Comparison of ENCODE assay signal across 13 mouse cellular contexts in genomic region chr4:69823311-69823940, GRCm38 (mm10).
DNase-seq lines count a peak whose midpoint lies in the region; ATAC-seq and TF ChIP-seq lines count a peak whose summit lies in the region.
"Had no signal": no experiment of that assay in that cellular context is flagged by ENCODE, and none has a peak within 500 bp of the region (broad histone marks: within the 10 kb centered on the region; RNA-seq: fewer than 3 reads in every experiment).

No protein-coding gene starts in this region.

- H3K4me1 ChIP-seq in hindbrain, embryonic 10.5 days (replicated peaks): peaks cover 21% of the 10 kb centered on the region
- H3K4me1 ChIP-seq in hindbrain, postnatal 0 days (ENCODE audit: insufficient read depth, low read length): no peaks in the 10 kb centered on the region
- H3K4me1 ChIP-seq in kidney, embryonic 14.5 days (ENCODE audit: control insufficient read depth, insufficient read depth, low read length): no peaks in the 10 kb centered on the region
- peaks cover 15% of the 10 kb centered on the region for H3K4me1 ChIP-seq in midbrain, embryonic 14.5 days (ENCODE audit: control insufficient read depth, insufficient read depth, low read length)
- H3K4me1 ChIP-seq: stomach, embryonic 15.5 days had no signal

- no peak overlapping the region for H3K4me3 ChIP-seq in hindbrain, embryonic 10.5 days
- no peak overlapping the region for H3K4me3 ChIP-seq in hindbrain, postnatal 0 days (ENCODE audit: low read length)
- no peak overlapping the region for H3K4me3 ChIP-seq in kidney, embryonic 14.5 days (ENCODE audit: low read length)
- no peak overlapping the region for H3K4me3 ChIP-seq in midbrain, embryonic 14.5 days (replicated peaks; ENCODE audit: low read depth, low read length)
- H3K4me3 ChIP-seq: heart, adult 2 months; hindbrain, embryonic 15.5 days; stomach, embryonic 15.5 days had no signal

- peak; percentile 23 for DNase-seq in hindbrain, embryonic 10.5 days (ENCODE audit: low spot score)
- no peak for DNase-seq in hindbrain, postnatal 0 days (ENCODE audit: low spot score)
- peak; percentile 51 for DNase-seq in embryo, embryonic 11 days
- peak; percentile 20 for DNase-seq in midbrain, embryonic 14.5 days
- DNase-seq in cerebellum, adult 9-11 months: no peak
- DNase-seq in gastrocnemius, postnatal 14 days: no peak
- DNase-seq: heart, adult 2 months had no signal

- WGBS in hindbrain, embryonic 10.5 days: 5% methylated on average over 1 of the region's 1 CpGs
- 19% methylated on average over 1 of the region's 1 CpGs for WGBS in hindbrain, postnatal 0 days
- WGBS in kidney, embryonic 14.5 days: 4% methylated on average over 1 of the region's 1 CpGs
- 25% methylated on average over 1 of the region's 1 CpGs for WGBS in midbrain, embryonic 14.5 days

- no peak for ATAC-seq in hindbrain, postnatal 0 days
- peak; percentile 57; the same call in 1 of the 2 replicates for ATAC-seq in kidney, embryonic 14.5 days (ENCODE audit: low FRiP score, low TSS enrichment)
- 0 out of 2 replicates have a peak, but pooled peaks have one; percentile 5 for ATAC-seq in midbrain, embryonic 14.5 days (ENCODE audit: low FRiP score, low TSS enrichment)
- no peak for ATAC-seq in inflammation-experienced regulatory T-cells, adult 6 months
- ATAC-seq: CD4-positive, CD25-positive, alpha-beta regulatory T cell, adult 4 months had no signal

- H3K27me3 ChIP-seq in hindbrain, embryonic 10.5 days (ENCODE audit: insufficient read depth, poor library complexity, severe bottlenecking): peaks cover 54% of the 10 kb centered on the region
- no peaks in the 10 kb centered on the region for H3K27me3 ChIP-seq in hindbrain, postnatal 0 days (ENCODE audit: insufficient read depth, low read length)
- H3K27me3 ChIP-seq in kidney, embryonic 14.5 days (ENCODE audit: control insufficient read depth, insufficient read depth, low read length): no peaks in the 10 kb centered on the region
- H3K27me3 ChIP-seq in midbrain, embryonic 14.5 days (ENCODE audit: control insufficient read depth, insufficient read depth, low read length): no peaks in the 10 kb centered on the region
- H3K27me3 ChIP-seq: hindbrain, embryonic 15.5 days; stomach, embryonic 15.5 days had no signal

- no peaks in the 10 kb centered on the region for H3K36me3 ChIP-seq in hindbrain, embryonic 10.5 days
- no peaks in the 10 kb centered on the region for H3K36me3 ChIP-seq in hindbrain, postnatal 0 days (ENCODE audit: insufficient read depth, low read length)
- H3K36me3 ChIP-seq in kidney, embryonic 14.5 days (ENCODE audit: control insufficient read depth, insufficient read depth, low read length): no peaks in the 10 kb centered on the region
- no peaks in the 10 kb centered on the region for H3K36me3 ChIP-seq in midbrain, embryonic 14.5 days (ENCODE audit: control insufficient read depth, insufficient read depth, low read length)
- H3K36me3 ChIP-seq: hindbrain, embryonic 15.5 days; stomach, embryonic 15.5 days had no signal

- H3K27ac ChIP-seq in hindbrain, embryonic 10.5 days: 0 out of 2 replicates have a peak overlapping the region, but pooled peaks have one; percentile 16
- no peak overlapping the region for H3K27ac ChIP-seq in hindbrain, postnatal 0 days
- H3K27ac ChIP-seq in kidney, embryonic 14.5 days (ENCODE audit: low read depth, low read length): no peak overlapping the region
- peak overlapping the region; percentile 26; the same call in 1 of the 2 replicates for H3K27ac ChIP-seq in midbrain, embryonic 14.5 days (replicated peaks; ENCODE audit: low read depth, low read length)
- H3K27ac ChIP-seq: heart, adult 2 months; hindbrain, embryonic 15.5 days; macrophage; stomach, embryonic 15.5 days had no signal

- H3K9ac ChIP-seq in hindbrain, postnatal 0 days (replicated peaks; ENCODE audit: low read length): no peak overlapping the region
- no peak overlapping the region for H3K9ac ChIP-seq in kidney, embryonic 14.5 days (ENCODE audit: low read depth, low read length)
- H3K9ac ChIP-seq in midbrain, embryonic 14.5 days (replicated peaks; ENCODE audit: low read length): no peak overlapping the region
- H3K9ac ChIP-seq: hindbrain, embryonic 15.5 days; stomach, embryonic 15.5 days had no signal

- H3K4me2 ChIP-seq in hindbrain, postnatal 0 days (ENCODE audit: low read depth, low read length): no peak overlapping the region
- H3K4me2 ChIP-seq in kidney, embryonic 14.5 days (replicated peaks; ENCODE audit: low read depth, low read length): no peak overlapping the region
- no peak overlapping the region for H3K4me2 ChIP-seq in midbrain, embryonic 14.5 days (ENCODE audit: low read length)
- H3K4me2 ChIP-seq: hindbrain, embryonic 15.5 days; stomach, embryonic 15.5 days had no signal

- TF ChIP-seq CTCF in hindbrain, postnatal 0 days (IDR thresholded peaks at IDR 0.05; ENCODE audit: low read depth): no peak

- no peaks in the 10 kb centered on the region for H3K9me3 ChIP-seq in hindbrain, embryonic 10.5 days
- no peaks in the 10 kb centered on the region for H3K9me3 ChIP-seq in hindbrain, postnatal 0 days (ENCODE audit: low read length)
- no peaks in the 10 kb centered on the region for H3K9me3 ChIP-seq in kidney, embryonic 14.5 days (ENCODE audit: control insufficient read depth, low read length)
- H3K9me3 ChIP-seq in midbrain, embryonic 14.5 days (ENCODE audit: control insufficient read depth, low read length): no peaks in the 10 kb centered on the region
- H3K9me3 ChIP-seq: hindbrain, embryonic 15.5 days; stomach, embryonic 15.5 days had no signal

- intact Hi-C loops in gastrocnemius, postnatal 14 days (cut with DNase I; ENCODE audit: low total_unique reads): no loop called here

Comparison
In these comparisons a context has a peak if more than half of its experiments do, and no peak if none do; other contexts are left out.
1. DNase-seq: peak in hindbrain, embryonic 10.5 days (single experiment), embryo, embryonic 11 days (single experiment) and midbrain, embryonic 14.5 days (single experiment); none in hindbrain, postnatal 0 days (single experiment), cerebellum, adult 9-11 months (single experiment) and gastrocnemius, postnatal 14 days (single experiment).
2. H3K27ac ChIP-seq: peak in hindbrain, embryonic 10.5 days (single experiment) and midbrain, embryonic 14.5 days (single experiment); none in hindbrain, postnatal 0 days (single experiment) and kidney, embryonic 14.5 days (single experiment).
3. ATAC-seq: peak in kidney, embryonic 14.5 days (single experiment) and midbrain, embryonic 14.5 days (single experiment); none in hindbrain, postnatal 0 days (single experiment) and inflammation-experienced regulatory T-cells, adult 6 months (single experiment).